Mouse (Mus musculus) gastrocnemius, postnatal 36 days (tissue): ENCODE measurements at regions not wholly inside any gene's neighbourhood (a gene's known extent, or its start where the extent isn't known, plus 50 kb on each side); places are given as distances from the start of the nearest gene placed in this dataset.

ENCODE experiments used
- DNase-seq, 2 experiments: peaks; one replicate each; pipeline ENCODE4 v3.0.0; 2022
- intact Hi-C: fragments of 180-260 bp; cut with DNase I; formaldehyde crosslinking; loops from one replicate; pipeline ENCODE4 v1.15.1; 2025

GRCm38 (mm10) chr9:32815473-32815872 is 179.5 kb downstream of the Ets1 start:
- intact Hi-C loops: no loop called here
- no peak for DNase-seq

- DNase-seq: peak; percentile 34 to 38
- intact Hi-C loops: no loop called here
These were observed 180.8 kb downstream of the Ets1 start for GRCm38 (mm10) chr9:32816649-32817425.

GRCm38 (mm10) chr9:32817442-32818358 is 181.7 kb downstream of the Ets1 start:
- intact Hi-C loops: no loop called here
- DNase-seq: no peak

GRCm38 (mm10) chr9:32823439-32824133 is 187.6 kb downstream of the Ets1 start:
- no peak for DNase-seq
- intact Hi-C loops: no loop called here

DNA sequence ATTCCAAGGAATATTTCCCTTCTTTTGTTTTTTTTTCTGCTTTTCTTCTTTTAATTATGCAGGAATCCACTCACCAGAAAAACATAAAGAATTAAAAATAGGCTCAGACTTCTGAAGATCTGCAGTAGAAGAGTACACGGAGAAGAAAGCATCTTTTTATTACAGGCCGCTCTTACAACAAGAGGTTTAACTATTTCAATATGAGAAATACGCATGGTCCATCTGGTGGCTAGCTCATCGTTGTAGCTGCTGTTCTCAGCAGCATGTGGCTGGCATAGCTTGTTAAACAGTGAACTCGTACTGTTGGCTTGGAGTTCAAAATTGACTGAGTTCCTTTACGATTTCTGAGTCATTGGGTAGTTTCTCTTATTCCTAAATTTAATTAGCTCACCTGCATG is 188.1 kb downstream of the Ets1 start:
- DNase-seq: no peak
- intact Hi-C loops: no loop called here

- no peak for DNase-seq
- intact Hi-C loops: no loop called here
These were observed 194.4 kb downstream of the Ets1 start for GRCm38 (mm10) chr9:32830268-32830891.

- intact Hi-C loops: no loop called here
These were observed 197.4 kb downstream of the Ets1 start for GRCm38 (mm10) chr9:32833373-32833772.

GRCm38 (mm10) chr9:32834751-32835625 is 199.0 kb downstream of the Ets1 start:
- intact Hi-C loops: no loop called here
- DNase-seq: no peak

More at GRCm38 (mm10) chr9:32833373-32833772, 197.4 kb downstream of the Ets1 start:
- DNase-seq: no peak

- intact Hi-C loops: no loop called here
- peak in 1 of 2 experiments; percentile 20 for DNase-seq
These were observed 199.6 kb downstream of the Ets1 start for GRCm38 (mm10) chr9:32835626-32835971.

GRCm38 (mm10) chr9:32836371-32836770 is 200.3 kb downstream of the Ets1 start:
- intact Hi-C loops: no loop called here
- no peak for DNase-seq

- DNase-seq: no peak
- intact Hi-C loops: no loop called here
These were observed 211.3 kb downstream of the Ets1 start for GRCm38 (mm10) chr9:32847361-32847760.

- intact Hi-C loops: loop anchor here (10.0 kb wide), 1 partner anchor 257 kb away; no protein-coding TSS in a partner anchor
- DNase-seq: no peak
These were observed 216.3 kb downstream of the Ets1 start for GRCm38 (mm10) chr9:32852282-32852681.

DNA sequence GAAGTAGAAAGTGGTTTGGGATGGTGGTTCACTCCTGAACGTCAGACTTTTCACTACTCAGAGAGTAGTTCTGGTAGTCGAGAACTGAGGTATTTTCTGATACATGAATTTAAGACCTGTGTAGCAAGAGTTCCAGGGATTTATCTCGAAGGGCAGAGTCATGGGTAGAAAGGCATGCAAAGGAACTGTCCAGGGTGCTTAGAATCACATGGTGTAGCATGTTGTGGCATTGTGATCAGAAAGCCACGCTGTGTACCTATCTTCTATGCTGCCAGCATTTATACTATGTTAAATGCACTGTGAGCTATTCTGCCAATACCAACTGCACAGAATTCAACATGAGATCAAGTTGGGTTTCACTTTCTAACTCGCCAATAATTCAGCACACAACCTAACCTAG is 227.3 kb downstream of the Ets1 start:
- intact Hi-C loops: no loop called here
- no peak for DNase-seq

- DNase-seq: no peak
- intact Hi-C loops: no loop called here
These were observed 232.9 kb downstream of the Ets1 start for GRCm38 (mm10) chr9:32868936-32869335.

- intact Hi-C loops: no loop called here
- no peak for DNase-seq
These were observed 238.4 kb downstream of the Ets1 start for GRCm38 (mm10) chr9:32874306-32874875.

GRCm38 (mm10) chr9:32882819-32883587 is 247.0 kb downstream of the Ets1 start:
- DNase-seq: no peak
- intact Hi-C loops: no loop called here

DNA sequence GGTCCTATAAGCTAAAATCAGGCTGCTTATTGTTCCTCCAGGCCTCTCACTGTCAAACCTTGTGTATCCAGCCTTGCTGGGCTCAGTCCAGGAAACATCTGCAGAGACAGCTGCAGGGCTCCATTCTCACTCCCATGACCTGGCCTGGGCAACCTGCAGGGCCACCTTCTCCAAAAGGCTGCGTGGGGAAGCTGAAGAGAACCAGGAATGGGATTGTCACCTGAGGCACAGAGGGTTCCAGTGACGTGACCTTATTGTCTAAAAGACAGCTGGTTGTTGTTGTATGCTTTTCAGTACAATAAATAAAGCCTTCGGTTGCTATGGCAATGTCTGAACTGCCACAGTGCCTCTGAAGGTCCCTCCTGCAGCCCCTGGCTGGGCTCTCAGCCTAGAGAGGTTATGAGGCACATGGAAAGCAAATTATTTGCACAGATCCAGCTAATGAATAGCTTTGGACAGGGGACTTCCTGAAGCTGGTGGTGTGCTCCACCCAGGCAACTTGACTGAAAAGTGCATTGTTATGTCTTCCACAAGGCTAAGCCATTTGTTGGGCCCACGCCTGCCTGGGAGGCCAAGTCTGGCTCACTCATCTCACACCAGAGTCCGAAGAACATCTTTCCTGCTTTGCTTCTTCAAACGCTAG is 250.1 kb downstream of the Ets1 start:
- DNase-seq: peak in 1 of 2 experiments; percentile 14
- intact Hi-C loops: no loop called here

GRCm38 (mm10) chr9:32899801-32900200 is 263.8 kb downstream of the Ets1 start:
- intact Hi-C loops: no loop called here
- DNase-seq: no peak
